Mouse (Mus musculus) limb, embryonic 15.5 days (tissue): ENCODE results near the gene March1. TPM values are rescaled to one million over a fixed set of nuclear protein-coding genes. Genes with fewer than 3 reads are reported as not detected.

Experiments used
- ATAC-seq: fragments of 200-750 bp; cut with Nextera tagmentation; 2 replicates; pipeline ENCODE4 v1.8.0; 2017; ENCODE audit warnings: low read depth, moderate TSS enrichment; ENCODE audit not compliant: insufficient number of reproducible peaks, low FRiP score, low TSS enrichment
- H3K27ac ChIP-seq: fragments of 300-500 bp; sonication (generic); 2 replicates; pipeline ENCODE4 v1.5.1; 2015; ENCODE audit warnings: moderate library complexity, mild to moderate bottlenecking, inconsistent platforms
- H3K27me3 ChIP-seq: fragments of 300-500 bp; sonication (generic); 2 replicates; pipeline ENCODE4 v1.6.1; 2015; ENCODE audit warnings: inconsistent platforms
- H3K36me3 ChIP-seq: fragments of 300-500 bp; sonication (generic); 2 replicates; pipeline ENCODE4 v1.6.1; 2015; ENCODE audit warnings: inconsistent platforms
- H3K4me1 ChIP-seq: fragments of 300-500 bp; sonication (generic); 2 replicates; pipeline ENCODE4 v1.6.1; 2015; ENCODE audit warnings: inconsistent platforms
- H3K4me2 ChIP-seq: fragments of 300-500 bp; sonication (generic); 2 replicates; pipeline ENCODE4 v1.6.1; 2015; ENCODE audit warnings: mild to moderate bottlenecking, inconsistent platforms
- H3K4me3 ChIP-seq: fragments of 300-500 bp; sonication (generic); 2 replicates; pipeline ENCODE4 v1.5.1; 2015; ENCODE audit warnings: mild to moderate bottlenecking, inconsistent platforms
- H3K9ac ChIP-seq: fragments of 300-500 bp; sonication (generic); 2 replicates; pipeline ENCODE4 v1.6.1; 2015; ENCODE audit warnings: inconsistent platforms
- H3K9me3 ChIP-seq: fragments of 300-500 bp; sonication (generic); 2 replicates; pipeline ENCODE4 v1.6.1; 2016; ENCODE audit warnings: inconsistent platforms
- WGBS: fragments of 180-500 bp; shearing (Covaris S2); methylation state at CpG from one replicate; pipeline ENCODE4 v1.1.7; 2015; 5-methylcytosine and 5-hydroxymethylcytosine counted together
- polyA plus RNA-seq: library from polyadenylated mRNA; unstranded; fragments of >200 nt; fragmentation: Nextera tagmentation; extraction: Ambion mirVana; gene quantifications from 2 replicates; pipeline ENCODE4 v1.2.1, GENCODE M21; 2015

Gene March1
- polyA plus RNA-seq, 1 experiment from 2014 or later, result 0.54 TPM

- no peak overlapping the region for H3K9ac ChIP-seq
- no peaks in the 10 kb centered on the region for H3K36me3 ChIP-seq
- H3K27me3 ChIP-seq, result no peaks in the 10 kb centered on the region
- no peak overlapping the region for H3K4me2 ChIP-seq
- 76% methylated on average over 2 of the region's 2 CpGs for WGBS
- no peak for ATAC-seq
- no peak overlapping the region for H3K27ac ChIP-seq
- no peaks in the 10 kb centered on the region for H3K4me1 ChIP-seq
- no peak overlapping the region for H3K4me3 ChIP-seq
- H3K9me3 ChIP-seq, result no peaks in the 10 kb centered on the region
Observed at GRCm38 (mm10) chr8:66194416-66194815, 576.7 kb downstream of the March1 start.

GRCm38 (mm10) chr8:66200169-66200568 is 582.5 kb downstream of the March1 start:
- no peak overlapping the region for H3K4me2 ChIP-seq
- no peaks in the 10 kb centered on the region for H3K36me3 ChIP-seq
- no peaks in the 10 kb centered on the region for H3K9me3 ChIP-seq
- H3K9ac ChIP-seq, result no peak overlapping the region
- H3K4me1 ChIP-seq, result no peaks in the 10 kb centered on the region
- ATAC-seq, result no peak
- no peak overlapping the region for H3K4me3 ChIP-seq
- H3K27ac ChIP-seq, result no peak overlapping the region
- H3K27me3 ChIP-seq, result no peaks in the 10 kb centered on the region
- 87% methylated on average over 3 of the region's 3 CpGs for WGBS

GRCm38 (mm10) chr8:66203814-66204438 is 586.2 kb downstream of the March1 start:
- 86% methylated on average over 7 of the region's 7 CpGs for WGBS
- Histone ChIP-seq H3K9me3 (no peaks in the 10 kb centered on the region), H3K4me3 (no peak overlapping the region), H3K9ac (no peak overlapping the region), H3K27ac (no peak overlapping the region), H3K27me3 (no peaks in the 10 kb centered on the region), H3K36me3 (no peaks in the 10 kb centered on the region), H3K4me1 (no peaks in the 10 kb centered on the region), H3K4me2 (no peak overlapping the region)
- no peak for ATAC-seq

GRCm38 (mm10) chr8:66209553-66209952 is 591.9 kb downstream of the March1 start:
- no peak overlapping the region for H3K27ac ChIP-seq

GRCm38 (mm10) chr8:66210294-66210693 is 592.6 kb downstream of the March1 start:
- no peak overlapping the region for H3K4me2 ChIP-seq
- H3K27ac ChIP-seq, result no peak overlapping the region
- no peak for ATAC-seq
- H3K9me3 ChIP-seq, result no peaks in the 10 kb centered on the region
- no peaks in the 10 kb centered on the region for H3K4me1 ChIP-seq
- H3K36me3 ChIP-seq, result no peaks in the 10 kb centered on the region
- 70% methylated on average over 2 of the region's 2 CpGs for WGBS
- H3K27me3 ChIP-seq, result no peaks in the 10 kb centered on the region
- H3K9ac ChIP-seq, result no peak overlapping the region
- no peak overlapping the region for H3K4me3 ChIP-seq

More at GRCm38 (mm10) chr8:66209553-66209952, 591.9 kb downstream of the March1 start:
- no peak for ATAC-seq
- no peaks in the 10 kb centered on the region for H3K27me3 ChIP-seq
- H3K9ac ChIP-seq, result no peak overlapping the region
- H3K4me3 ChIP-seq, result no peak overlapping the region
- no peaks in the 10 kb centered on the region for H3K9me3 ChIP-seq
- H3K4me1 ChIP-seq, result no peaks in the 10 kb centered on the region
- H3K36me3 ChIP-seq, result no peaks in the 10 kb centered on the region
- H3K4me2 ChIP-seq, result no peak overlapping the region
- 50% methylated on average over 2 of the region's 2 CpGs for WGBS

GRCm38 (mm10) chr8:66219974-66220373 is 602.3 kb downstream of the March1 start:
- no peak overlapping the region for H3K27ac ChIP-seq
- no peak overlapping the region for H3K4me2 ChIP-seq
- WGBS, result 50% methylated on average over 1 of the region's 1 CpGs
- H3K36me3 ChIP-seq, result no peaks in the 10 kb centered on the region
- H3K9ac ChIP-seq, result no peak overlapping the region
- no peaks in the 10 kb centered on the region for H3K4me1 ChIP-seq
- H3K9me3 ChIP-seq, result no peaks in the 10 kb centered on the region
- H3K4me3 ChIP-seq, result no peak overlapping the region
- H3K27me3 ChIP-seq, result no peaks in the 10 kb centered on the region
- no peak for ATAC-seq

- WGBS, result 85% methylated on average over 2 of the region's 2 CpGs
- H3K9me3 ChIP-seq, result no peaks in the 10 kb centered on the region
- H3K36me3 ChIP-seq, result no peaks in the 10 kb centered on the region
- no peak overlapping the region for H3K27ac ChIP-seq
- no peaks in the 10 kb centered on the region for H3K4me1 ChIP-seq
- ATAC-seq, result no peak
- H3K27me3 ChIP-seq, result no peaks in the 10 kb centered on the region
- no peak overlapping the region for H3K9ac ChIP-seq
- no peak overlapping the region for H3K4me3 ChIP-seq
- H3K4me2 ChIP-seq, result no peak overlapping the region
Observed at GRCm38 (mm10) chr8:66229931-66230330, 612.2 kb downstream of the March1 start.

- H3K36me3 ChIP-seq, result no peaks in the 10 kb centered on the region
- WGBS, result 40% methylated on average over 4 of the region's 4 CpGs
Observed at GRCm38 (mm10) chr8:66269546-66269945, 651.8 kb downstream of the March1 start.

GRCm38 (mm10) chr8:66270116-66270515 is 652.4 kb downstream of the March1 start:
- H3K9ac ChIP-seq, result no peak overlapping the region
- H3K27ac ChIP-seq, result no peak overlapping the region
- H3K36me3 ChIP-seq, result no peaks in the 10 kb centered on the region
- WGBS, result 70% methylated on average over 2 of the region's 2 CpGs
- H3K4me2 ChIP-seq, result no peak overlapping the region
- H3K9me3 ChIP-seq, result no peaks in the 10 kb centered on the region
- no peak overlapping the region for H3K4me3 ChIP-seq
- H3K27me3 ChIP-seq, result no peaks in the 10 kb centered on the region
- no peak for ATAC-seq
- H3K4me1 ChIP-seq, result no peaks in the 10 kb centered on the region

More at GRCm38 (mm10) chr8:66269546-66269945, 651.8 kb downstream of the March1 start:
- H3K27me3 ChIP-seq, result no peaks in the 10 kb centered on the region
- H3K4me2 ChIP-seq, result no peak overlapping the region
- no peak overlapping the region for H3K9ac ChIP-seq
- H3K27ac ChIP-seq, result no peak overlapping the region
- no peak for ATAC-seq
- H3K4me3 ChIP-seq, result no peak overlapping the region
- no peaks in the 10 kb centered on the region for H3K9me3 ChIP-seq
- no peaks in the 10 kb centered on the region for H3K4me1 ChIP-seq

GRCm38 (mm10) chr8:66317824-66318223 is 700.1 kb downstream of the March1 start:
- Histone ChIP-seq H3K27me3 (no peaks in the 10 kb centered on the region), H3K4me2 (no peak overlapping the region), H3K9ac (no peak overlapping the region), H3K36me3 (no peaks in the 10 kb centered on the region), H3K4me1 (no peaks in the 10 kb centered on the region), H3K4me3 (no peak overlapping the region), H3K9me3 (no peaks in the 10 kb centered on the region), H3K27ac (no peak overlapping the region)
- no peak for ATAC-seq
- WGBS, result 93% methylated on average over 7 of the region's 7 CpGs

- ATAC-seq, result no peak
- no peaks in the 10 kb centered on the region for H3K36me3 ChIP-seq
- no peaks in the 10 kb centered on the region for H3K9me3 ChIP-seq
- no peaks in the 10 kb centered on the region for H3K4me1 ChIP-seq
- no peak overlapping the region for H3K4me2 ChIP-seq
- no peaks in the 10 kb centered on the region for H3K27me3 ChIP-seq
- 59% methylated on average over 4 of the region's 4 CpGs for WGBS
- no peak overlapping the region for H3K4me3 ChIP-seq
- H3K9ac ChIP-seq, result no peak overlapping the region
- no peak overlapping the region for H3K27ac ChIP-seq
Observed at GRCm38 (mm10) chr8:66323045-66323807, 705.5 kb downstream of the March1 start.

- Histone ChIP-seq H3K4me1 (no peaks in the 10 kb centered on the region), H3K9ac (no peak overlapping the region), H3K4me3 (no peak overlapping the region), H3K9me3 (no peaks in the 10 kb centered on the region), H3K4me2 (no peak overlapping the region), H3K27ac (no peak overlapping the region), H3K27me3 (no peaks in the 10 kb centered on the region), H3K36me3 (no peaks in the 10 kb centered on the region)
- ATAC-seq, result no peak
Observed at GRCm38 (mm10) chr8:66326396-66326795, 708.7 kb downstream of the March1 start.
